Mouse (Mus musculus): ENCODE data around the gene Rps6ka1.
"Not testable (repeated sequence)": the region's sequence is repeated elsewhere in the genome, so short reads cannot be mapped to it uniquely, and the experiment has no call there.

Gene Rps6ka1

DNA sequence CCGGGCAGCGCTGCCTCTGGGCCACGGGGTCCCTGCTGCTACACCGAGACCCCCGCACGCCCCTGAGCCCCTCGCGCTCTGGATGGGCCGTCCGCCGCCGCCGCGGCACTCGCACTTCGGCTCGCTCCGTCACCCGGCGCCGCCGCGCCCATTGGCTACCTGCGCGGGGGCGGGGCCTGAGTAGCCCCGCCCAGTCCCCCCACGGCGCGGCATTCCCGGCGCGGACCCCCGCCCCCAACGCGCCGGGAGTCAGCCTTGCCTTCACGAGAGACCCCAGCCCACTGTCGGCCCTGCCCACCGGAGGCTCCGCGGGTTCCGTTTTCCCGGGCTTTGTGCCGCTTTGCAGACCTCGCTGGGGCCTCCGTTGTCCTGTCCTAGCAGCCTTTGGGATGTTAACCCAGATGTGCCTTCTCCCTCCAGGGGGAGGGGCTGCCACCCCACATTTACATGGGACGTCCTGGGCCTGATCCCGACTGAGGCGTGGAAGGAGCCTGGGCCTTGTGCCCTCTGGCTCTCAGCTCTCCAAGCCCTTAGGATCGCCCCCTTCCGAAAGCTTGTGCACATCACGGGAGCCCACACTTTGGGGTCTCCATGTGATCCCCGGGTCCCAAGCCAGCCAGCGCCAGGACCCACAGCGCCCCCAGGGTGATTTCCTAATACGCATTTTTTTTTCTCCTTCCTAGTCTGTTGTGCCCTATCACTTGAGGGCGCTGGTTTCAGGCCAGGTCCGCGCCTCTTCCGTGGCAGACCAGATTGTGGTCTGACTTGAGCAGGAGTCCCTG is at the start of gene Rps6ka1:
TSS of gene Rps6ka1 (minus strand) at position 126 of the 782 bp plus-strand sequence.
- DNase-seq (ENCODE audit: low read depth, low spot score), result peak; percentile 87

GRCm38 (mm10) chr4:133931785-133932184 is 44.2 kb upstream of the Rps6ka1 start:
- no peak for DNase-seq (ENCODE audit: low read depth, low spot score)

DNA sequence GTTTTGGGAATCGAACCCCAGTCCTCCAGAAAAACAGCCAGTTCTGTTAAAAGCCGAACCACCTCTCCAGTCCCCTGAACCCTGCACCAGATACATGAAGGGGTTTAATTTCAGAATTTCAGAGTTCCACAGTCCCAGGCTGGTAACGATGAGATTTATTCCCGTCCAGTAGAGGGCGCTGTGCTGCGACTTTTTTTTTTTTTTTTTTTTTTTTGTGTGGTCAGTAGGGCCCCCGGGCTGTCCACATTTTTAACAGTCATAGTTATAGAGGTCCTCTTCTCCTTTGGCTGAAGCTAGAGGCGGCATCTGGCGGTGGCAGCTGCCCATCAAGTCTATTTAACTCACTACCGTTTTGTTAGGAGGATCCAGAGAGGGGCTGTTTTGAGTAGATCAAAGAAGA is 43.8 kb upstream of the Rps6ka1 start:
- DNase-seq (ENCODE audit: low read depth, low spot score), result peak; percentile 70

DNA sequence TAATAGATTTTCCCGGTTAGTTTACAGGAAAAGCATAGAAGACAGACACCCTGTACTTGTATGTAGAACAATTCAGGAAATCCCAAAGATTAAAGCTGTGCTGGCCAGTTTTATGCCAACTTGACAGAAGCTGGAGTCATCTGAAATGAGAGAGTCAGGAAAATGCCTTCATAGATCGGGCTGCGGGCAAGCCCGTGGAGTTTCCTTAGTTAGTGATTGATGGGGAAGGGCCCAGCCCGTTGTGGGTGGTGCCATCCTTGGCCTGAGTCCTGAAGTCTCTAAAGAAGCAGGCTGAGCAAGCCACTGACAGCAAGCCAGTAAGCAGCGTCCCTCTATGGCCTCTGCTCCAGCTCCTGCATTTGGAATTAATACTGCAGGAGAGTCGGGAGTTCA is 41.7 kb upstream of the Rps6ka1 start:
- DNase-seq (ENCODE audit: low read depth, low spot score), result no peak

- DNase-seq (ENCODE audit: low read depth, low spot score), result no peak
Observed at GRCm38 (mm10) chr4:133928576-133929277, 41.1 kb upstream of the Rps6ka1 start.

DNA sequence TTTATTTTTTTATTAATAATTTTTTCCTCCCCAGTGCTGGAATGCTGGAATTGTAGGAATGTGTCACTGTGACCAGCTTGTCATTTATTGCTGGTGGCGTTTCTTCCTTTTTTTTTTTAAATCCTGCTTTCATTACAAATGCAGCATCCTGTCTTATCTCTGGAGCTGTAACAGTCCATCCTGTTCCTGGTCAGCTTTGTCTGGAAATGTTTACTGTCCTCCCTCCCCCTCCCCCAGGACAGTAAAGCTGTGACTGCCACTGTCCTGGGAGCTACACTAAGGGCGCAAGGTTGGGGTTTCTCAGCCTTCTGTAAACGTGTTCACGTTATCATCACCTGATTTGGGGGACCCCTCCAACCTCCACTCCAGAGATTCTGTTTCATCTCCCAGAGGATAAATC is 37.6 kb upstream of the Rps6ka1 start:
- no peak for DNase-seq (ENCODE audit: low read depth, low spot score)

DNA sequence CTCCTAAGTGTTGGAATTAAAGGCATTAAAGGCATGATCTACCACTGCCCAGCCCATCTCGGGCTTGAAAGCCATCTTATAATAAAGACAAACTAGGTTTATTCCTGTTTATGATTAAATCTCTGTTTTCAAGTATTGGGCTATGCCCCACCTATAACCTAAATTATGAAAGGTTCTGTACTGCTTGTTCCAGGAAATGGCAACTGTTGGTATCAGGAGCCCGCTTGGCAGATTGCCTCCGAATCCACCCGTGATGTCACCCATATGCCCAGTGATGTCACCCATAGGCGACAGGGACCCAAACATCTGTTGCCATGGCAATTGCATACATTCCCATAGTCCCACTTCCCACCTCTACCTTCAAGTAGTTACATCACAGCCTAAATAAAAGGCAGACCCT is 36.1 kb upstream of the Rps6ka1 start:
- no peak for DNase-seq (ENCODE audit: low read depth, low spot score)

DNA sequence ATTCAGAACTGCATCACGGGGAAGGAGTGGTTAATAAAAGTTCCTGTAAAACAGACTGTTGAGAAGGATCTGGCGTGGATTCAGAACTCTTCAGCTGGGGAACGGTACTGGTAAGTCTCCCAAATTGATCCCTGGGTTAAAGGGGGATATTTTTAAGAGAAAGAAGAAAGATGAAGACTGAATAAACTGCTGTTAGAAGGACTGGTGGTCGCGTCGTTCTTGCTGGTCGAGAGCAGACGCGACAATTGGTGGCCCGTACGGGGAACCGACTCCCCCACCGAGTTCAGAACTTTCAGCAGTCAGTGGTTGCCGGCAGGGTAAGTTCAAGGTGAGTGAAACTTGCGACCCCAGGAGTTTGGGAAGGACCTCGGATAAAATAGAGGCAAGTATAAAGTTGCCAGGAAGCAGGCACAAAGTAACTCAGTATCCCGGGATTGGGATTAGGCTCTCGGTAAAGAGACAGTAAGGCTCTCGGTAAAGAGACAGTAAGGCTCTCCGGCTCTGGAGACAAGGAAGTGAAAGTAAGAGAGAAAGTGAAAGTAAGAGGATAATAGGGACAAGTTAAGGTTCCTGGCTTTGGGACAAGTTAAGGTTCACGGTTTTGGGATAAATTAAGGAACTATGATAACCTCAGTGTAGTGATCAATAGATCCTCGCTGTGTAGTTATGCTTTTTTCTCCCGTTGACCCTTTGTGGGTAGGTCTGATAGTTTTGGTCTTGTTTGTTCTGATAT is 30.7 kb upstream of the Rps6ka1 start:
- DNase-seq (ENCODE audit: low read depth, low spot score), result not testable (repeated sequence)

- no peak for DNase-seq (ENCODE audit: low read depth, low spot score)
Observed at GRCm38 (mm10) chr4:133911983-133912382, 24.4 kb upstream of the Rps6ka1 start.

- DNase-seq (ENCODE audit: low read depth, low spot score), result peak; percentile 97
Observed at GRCm38 (mm10) chr4:133910236-133911211, 22.9 kb upstream of the Rps6ka1 start.

DNA sequence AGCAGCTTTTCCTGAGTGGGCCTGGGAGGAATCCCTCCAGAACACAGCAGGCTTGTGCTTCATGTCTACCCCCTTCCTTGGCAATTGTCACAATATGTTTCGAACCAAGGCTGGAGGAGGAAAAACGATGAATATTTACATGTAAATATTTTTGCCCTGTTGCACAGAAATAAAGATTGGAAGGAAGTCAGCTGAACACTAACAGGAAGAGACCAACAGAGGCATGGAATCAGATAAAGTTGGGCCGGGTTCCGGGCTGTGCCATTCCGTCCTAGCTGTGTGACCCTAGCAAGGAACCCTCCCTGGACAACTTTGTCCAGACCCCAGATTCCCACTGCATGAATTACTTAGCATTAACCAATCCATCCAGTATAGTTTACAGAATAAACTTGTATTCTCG is 20.5 kb upstream of the Rps6ka1 start:
- DNase-seq (ENCODE audit: low read depth, low spot score), result no peak

DNA sequence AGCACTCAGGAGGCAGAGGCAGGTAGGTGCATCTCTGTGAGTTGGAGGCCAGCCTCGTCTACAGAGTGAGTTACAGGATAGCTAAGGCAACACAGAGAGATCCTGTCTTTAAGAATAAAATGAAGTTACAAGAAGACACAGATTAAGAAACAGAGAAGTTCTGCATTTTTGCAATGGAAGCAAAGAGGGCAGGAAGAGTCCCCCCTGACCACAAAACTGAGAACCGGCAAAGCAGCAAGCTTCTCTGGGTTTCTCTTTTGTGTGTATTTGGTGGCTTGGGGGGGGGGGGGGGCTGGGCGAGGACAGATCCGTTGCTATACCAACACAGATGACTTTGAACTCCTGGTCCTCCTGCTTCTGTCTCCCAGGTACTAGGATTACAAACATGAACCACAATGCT is 19.5 kb upstream of the Rps6ka1 start:
- no peak for DNase-seq (ENCODE audit: low read depth, low spot score)

- not testable (repeated sequence) for DNase-seq (ENCODE audit: low read depth, low spot score)
Observed at GRCm38 (mm10) chr4:133906336-133906735, 18.7 kb upstream of the Rps6ka1 start.

- DNase-seq (ENCODE audit: low read depth, low spot score), result no peak
Observed at GRCm38 (mm10) chr4:133905167-133905566, 17.6 kb upstream of the Rps6ka1 start.

GRCm38 (mm10) chr4:133904326-133904725 is 16.7 kb upstream of the Rps6ka1 start:
- no peak for DNase-seq (ENCODE audit: low read depth, low spot score)

GRCm38 (mm10) chr4:133903372-133903771 is 15.8 kb upstream of the Rps6ka1 start:
- DNase-seq (ENCODE audit: low read depth, low spot score), result no peak

DNA sequence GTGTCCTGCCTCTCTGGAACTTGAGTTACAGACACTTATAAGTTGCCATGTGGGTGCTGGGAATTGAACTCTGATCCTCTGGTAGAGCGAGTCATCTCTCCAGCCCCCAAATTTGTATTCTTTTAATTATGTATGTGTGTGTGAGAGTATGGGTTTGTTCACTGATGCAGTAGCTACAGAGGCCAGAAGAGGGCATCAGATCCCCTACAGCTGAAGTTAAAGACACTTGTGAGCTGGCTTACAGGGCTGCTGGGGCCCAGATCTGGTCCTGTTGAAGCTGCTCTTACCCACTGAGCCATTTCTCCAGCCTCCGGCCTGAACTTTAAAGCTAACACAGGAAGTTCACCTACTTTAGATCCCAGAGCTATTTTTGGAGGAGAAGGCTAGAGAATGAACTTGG is 14.9 kb upstream of the Rps6ka1 start:
- DNase-seq (ENCODE audit: low read depth, low spot score), result peak; percentile 33

DNA sequence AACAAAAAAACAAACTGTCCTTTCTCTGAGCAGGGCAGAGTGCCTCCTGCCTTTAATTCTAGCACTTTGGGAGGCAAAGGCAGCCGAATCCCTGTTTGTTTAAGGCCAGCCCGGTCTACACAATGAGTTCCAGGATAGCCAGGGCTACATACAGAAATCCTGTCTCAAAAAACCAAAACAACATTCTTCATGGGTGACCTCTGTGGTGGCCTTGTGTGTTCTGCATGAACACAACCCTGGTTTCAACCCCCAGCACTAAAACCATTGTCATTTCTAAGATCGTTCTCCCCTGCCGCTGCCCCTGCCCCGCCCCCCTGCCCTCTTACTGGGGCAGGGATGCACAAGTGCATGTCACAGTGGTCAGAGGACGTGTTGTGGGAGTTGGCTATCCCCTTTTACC is 13.3 kb upstream of the Rps6ka1 start:
- no peak for DNase-seq (ENCODE audit: low read depth, low spot score)

DNA sequence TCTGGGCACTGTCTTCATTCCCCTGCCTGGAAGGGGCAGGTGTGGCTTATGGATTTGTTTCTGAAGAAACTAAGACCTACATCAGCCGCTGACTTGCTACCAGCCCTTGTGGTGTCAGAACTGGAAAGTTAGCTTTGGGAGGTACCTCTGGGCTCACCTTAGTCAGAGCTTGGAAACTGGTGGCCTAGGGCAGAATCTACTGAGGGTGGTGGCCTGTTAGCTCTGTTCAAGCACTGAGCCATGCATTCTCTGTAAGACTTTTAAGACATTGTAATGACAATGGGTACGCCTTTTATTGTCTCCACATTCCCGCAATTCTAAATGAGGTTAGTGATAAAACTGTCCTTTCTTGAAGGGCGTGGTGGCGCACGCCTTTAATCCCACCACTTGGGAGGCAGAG is 12.8 kb upstream of the Rps6ka1 start:
- DNase-seq (ENCODE audit: low read depth, low spot score), result no peak

GRCm38 (mm10) chr4:133899241-133899800 is 11.7 kb upstream of the Rps6ka1 start:
- no peak for DNase-seq (ENCODE audit: low read depth, low spot score)

DNA sequence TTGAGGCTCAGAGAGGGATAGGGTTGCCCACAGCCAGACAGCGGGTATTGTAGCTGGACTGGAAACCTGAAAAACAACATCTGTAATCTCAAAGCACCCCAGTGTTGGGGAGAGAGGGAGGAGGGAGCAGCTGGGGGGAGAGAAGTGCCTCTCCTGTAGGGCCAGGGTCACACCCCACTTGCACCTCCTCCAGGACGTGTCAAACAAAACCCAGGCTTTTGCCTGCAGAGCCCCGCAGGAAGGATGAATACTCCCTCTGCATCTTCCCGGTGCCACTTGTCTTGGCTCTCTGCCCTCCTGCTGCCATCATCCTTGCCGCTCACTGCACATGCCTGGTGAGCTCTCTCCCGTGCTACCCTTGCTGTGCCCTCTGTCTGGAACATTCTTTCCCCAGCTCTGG is 10.6 kb upstream of the Rps6ka1 start:
- no peak for DNase-seq (ENCODE audit: low read depth, low spot score)
